Mouse (Mus musculus) neutrophil, adult 5-6 weeks (primary cell): Measurements from ENCODE around the gene Tex11. TPM values are rescaled to one million over a fixed set of nuclear protein-coding genes. Genes with fewer than 3 reads are reported as not detected.

Experiments
- ATAC-seq: fragments of 151-379, 151-347 bp; 2 replicates; pipeline ENCODE4 v1.8.0; 2017; ENCODE audit warnings: mild to moderate bottlenecking, moderate TSS enrichment; ENCODE audit not compliant: insufficient number of reproducible peaks, poor library complexity, low FRiP score, severe bottlenecking; ENCODE audit errors: extremely low read depth
- total RNA-seq: library from RNA; stranded (forward); fragments of 200-1000 nt; gene quantifications from 2 replicates; pipeline ENCODE4 v1.2.3, GENCODE M21; 2017

The Tex11 gene
- total RNA-seq, 1 experiment from 2014 or later, result not detected

DNA sequence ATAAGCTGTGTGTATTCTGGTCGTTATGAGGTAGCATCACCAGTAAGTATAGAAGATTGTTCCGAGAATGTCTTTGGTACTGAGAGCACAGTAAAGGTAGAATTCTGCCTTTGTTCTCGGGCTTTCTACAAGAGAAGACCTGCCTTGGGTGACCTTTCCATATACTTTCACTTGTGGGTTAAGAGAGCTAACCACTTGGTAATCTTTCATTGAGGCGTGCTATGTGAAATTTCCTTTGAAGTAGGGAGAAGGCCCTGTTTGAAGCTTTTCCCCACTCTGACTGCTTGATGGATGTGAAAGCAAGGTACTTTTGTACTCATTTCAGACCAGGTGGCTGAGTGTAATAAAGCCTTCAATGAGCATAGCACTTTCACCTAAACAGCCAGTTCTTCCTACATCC lies 270.1 kb downstream of the Tex11 start:
- no peak for ATAC-seq

Other genes with a start within 250 kb of the Tex11 start
- 0.35 and 0.61 TPM in 2 replicates for gene Slc7a3, start 26.4 kb upstream of the Tex11 start, total RNA-seq
- 21.5 and 30.0 TPM in 2 replicates for gene Snx12, start 162.9 kb upstream of the Tex11 start, total RNA-seq
- 28.5 and 28.7 TPM in 2 replicates for gene Foxo4, start 194.9 kb upstream of the Tex11 start, total RNA-seq
- gene Gm614, start 204.3 kb upstream of the Tex11 start, total RNA-seq, result 20.3 and 21.4 TPM in 2 replicates
- 229 and 259 TPM in 2 replicates for gene Il2rg, start 208.6 kb upstream of the Tex11 start, total RNA-seq
- gene Gm20489, start 209.4 kb upstream of the Tex11 start, total RNA-seq, result not detected in 2 replicates
- gene Med12, start 214.4 kb upstream of the Tex11 start, total RNA-seq, result 91.4 and 117 TPM in 2 replicates
- not detected in 2 replicates for gene Nlgn3, start 239.5 kb upstream of the Tex11 start, total RNA-seq